Mouse (Mus musculus): Measurements from ENCODE around the gene Nck1. TPM values are rescaled to one million over a fixed set of nuclear protein-coding genes. Genes with fewer than 3 reads are reported as not detected.
A peak's percentile ranks its signal among the peaks of the same experiment; 100 is the strongest.

The Nck1 gene
- total RNA-seq, 1 experiment: 15.8 TPM

DNA sequence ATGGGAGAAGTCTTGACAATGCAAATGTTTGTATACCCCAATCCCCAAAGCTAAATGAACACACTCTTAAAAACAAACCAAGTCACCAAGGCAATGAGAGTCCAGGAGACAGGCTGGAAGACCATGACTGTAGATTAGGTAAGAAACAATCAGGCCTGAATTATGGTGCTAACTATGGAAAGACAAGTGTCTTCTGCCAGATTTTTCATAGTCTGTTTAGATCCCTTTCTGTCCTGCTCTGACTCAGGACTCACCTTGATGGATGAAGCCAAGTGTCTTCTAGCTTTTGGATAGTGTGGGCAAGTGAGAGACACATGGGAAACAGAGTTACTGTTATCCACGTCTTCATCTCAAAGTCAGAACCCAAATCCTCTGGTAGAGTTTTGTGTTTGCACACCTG is 25.6 kb upstream of the Nck1 start:
- Histone ChIP-seq H3K9me3 (ENCODE audit: control insufficient read depth, insufficient read depth, low read depth, low read length) (no peaks in the 10 kb centered on the region), H3K36me3 (ENCODE audit: control insufficient read depth, insufficient read depth, low read length, poor library complexity, severe bottlenecking) (no peaks in the 10 kb centered on the region), H3K27ac (ENCODE audit: insufficient read depth, low read depth, low read length, poor library complexity, severe bottlenecking) (no peak overlapping the region), H3K4me1 (ENCODE audit: control insufficient read depth in 2 of 2, insufficient read depth in 2 of 2, low read length in 2 of 2, poor library complexity in 1 of 2) (0 out of 4 replicates have a peak, but pooled peaks cover 0 to 2% of the 10 kb centered on the region in 2 experiments), H3K4me3 (ENCODE audit: insufficient read depth in 1 of 2, low read depth in 1 of 2, low read length in 2 of 2, poor library complexity in 1 of 2, severe bottlenecking in 1 of 2) (no peak overlapping the region), H3K9ac (ENCODE audit: insufficient read depth, low read depth, low read length, poor library complexity, severe bottlenecking) (no peak overlapping the region)
- in situ Hi-C loops (cut with MboI; ENCODE audit: low sequenced_read_pairs in 2 of 2, unreplicated experiment in 2 of 2): no loop called here
- TF ChIP-seq ZC3H11A (IDR thresholded peaks at IDR 0.05; ENCODE audit: borderline replicate concordance, low read depth, low read length) (no peak), CHD2 (IDR thresholded peaks at IDR 0.05; ENCODE audit: low read depth, low read length) (no peak)
- DNase-seq (ENCODE audit: low read depth, low spot score): no peak

DNA sequence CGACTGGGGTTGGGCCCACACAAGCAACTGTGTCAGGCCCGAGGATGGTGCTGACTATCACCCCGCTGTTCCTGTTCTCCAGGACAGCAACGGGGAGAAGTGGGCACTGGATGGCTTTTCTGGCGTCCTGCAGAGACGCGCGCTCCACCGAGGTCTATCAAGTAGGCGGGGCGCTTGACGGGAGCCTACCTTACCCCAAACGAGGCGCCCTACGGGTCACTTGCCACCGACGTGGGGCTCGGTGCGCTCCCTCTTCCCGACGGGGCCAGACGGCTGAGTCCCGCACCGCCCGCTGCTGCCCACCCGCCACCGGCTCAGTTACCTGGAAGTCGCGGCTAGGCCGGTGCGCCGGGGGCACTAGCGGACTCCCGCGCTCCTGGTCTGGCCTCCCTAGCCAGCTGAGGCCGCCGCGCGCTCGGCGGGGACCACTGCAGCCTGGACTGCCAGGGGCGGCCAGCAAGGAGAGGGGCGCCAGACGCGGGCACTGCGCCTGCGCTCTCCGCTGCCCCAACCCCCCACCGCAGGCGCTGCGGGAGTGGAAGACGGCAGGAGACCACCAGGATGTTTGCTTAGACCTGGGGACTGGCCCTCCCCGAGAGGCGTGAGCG is 24.8 kb upstream of the Nck1 start, which contains the start of gene Slc35g2:
Gene Slc35g2 (minus strand): TSS at position 465 of the 608 bp plus-strand sequence.
- Histone ChIP-seq H3K36me3 (ENCODE audit: control insufficient read depth, insufficient read depth, low read length, poor library complexity, severe bottlenecking) (no peaks in the 10 kb centered on the region), H3K27ac (ENCODE audit: insufficient read depth, low read depth, low read length, poor library complexity, severe bottlenecking) (no peak within 1 kb of the TSS), H3K4me3 (ENCODE audit: insufficient read depth in 1 of 2, low read depth in 1 of 2, low read length in 2 of 2, poor library complexity in 1 of 2, severe bottlenecking in 1 of 2) (peak within 1 kb of the TSS; percentile 69 to 83), H3K4me1 (ENCODE audit: control insufficient read depth in 2 of 2, insufficient read depth in 2 of 2, low read length in 2 of 2, poor library complexity in 1 of 2) (0 out of 4 replicates have a peak, but pooled peaks cover 0 to 2% of the 10 kb centered on the region in 2 experiments), H3K9ac (ENCODE audit: insufficient read depth, low read depth, low read length, poor library complexity, severe bottlenecking) (peak within 1 kb of the TSS; percentile 35), H3K9me3 (ENCODE audit: control insufficient read depth, insufficient read depth, low read depth, low read length) (no peaks in the 10 kb centered on the region)
- TF ChIP-seq HCFC1 (IDR thresholded peaks at IDR 0.05; ENCODE audit: borderline replicate concordance, insufficient read depth, low read length) (no peak), ZNF384 (IDR thresholded peaks at IDR 0.05; ENCODE audit: low read depth, low read length) (no peak), ZC3H11A (IDR thresholded peaks at IDR 0.05; ENCODE audit: borderline replicate concordance, low read depth, low read length) (no peak), CHD2 (IDR thresholded peaks at IDR 0.05; ENCODE audit: low read depth, low read length) (no peak), MAFK (IDR thresholded peaks at IDR 0.05; ENCODE audit: insufficient read depth, low read depth, low read length) (no peak)
- in situ Hi-C loops (cut with MboI; ENCODE audit: low sequenced_read_pairs in 2 of 2, unreplicated experiment in 2 of 2): no loop called here
- DNase-seq (ENCODE audit: low read depth, low spot score): no peak

DNA sequence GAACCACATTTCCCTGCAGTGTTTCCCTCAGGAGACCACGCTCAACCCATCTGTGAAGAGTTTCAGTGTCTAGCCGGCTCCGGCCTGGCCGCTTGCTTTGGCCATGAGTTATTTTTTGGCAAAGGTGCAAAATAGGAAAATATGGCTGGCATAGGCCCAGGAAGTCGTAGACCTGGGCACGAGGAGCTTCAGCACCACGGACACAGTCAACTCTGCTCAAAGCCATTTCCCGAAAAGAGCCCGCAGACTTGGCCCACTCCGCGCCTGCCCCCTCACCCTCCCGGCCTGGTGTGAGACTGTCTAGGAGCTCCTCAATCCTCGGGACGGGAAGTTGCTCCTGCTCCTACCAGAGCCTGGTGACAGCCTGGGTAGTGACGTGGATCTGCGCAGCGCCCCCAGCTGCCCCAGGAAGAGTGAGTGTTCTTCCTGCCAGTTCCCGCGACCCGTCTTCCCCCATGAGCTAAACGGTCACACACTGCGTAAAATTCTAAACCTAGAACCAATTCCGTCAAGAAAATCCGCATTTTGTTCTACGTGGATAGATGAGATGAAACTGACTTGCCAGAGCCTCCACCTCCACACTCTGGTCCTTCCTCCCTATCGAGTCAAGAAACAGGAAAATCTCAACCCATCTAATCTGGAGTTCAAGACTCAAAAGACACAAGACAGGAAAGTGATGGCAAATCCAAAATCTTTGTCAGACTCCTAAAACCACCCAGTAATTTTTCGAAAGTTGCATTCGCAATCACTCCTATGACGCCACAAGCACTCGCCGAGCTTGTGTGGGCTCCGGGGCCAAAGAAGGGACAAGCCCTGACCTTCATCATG is 24.1 kb upstream of the Nck1 start:
- Histone ChIP-seq H3K9me3 (ENCODE audit: control insufficient read depth, insufficient read depth, low read depth, low read length) (no peaks in the 10 kb centered on the region), H3K4me1 (ENCODE audit: control insufficient read depth in 2 of 2, insufficient read depth in 2 of 2, low read length in 2 of 2, poor library complexity in 1 of 2) (0 out of 4 replicates have a peak, but pooled peaks cover 0 to 2% of the 10 kb centered on the region in 2 experiments), H3K4me3 (ENCODE audit: insufficient read depth in 1 of 2, low read depth in 1 of 2, low read length in 2 of 2, poor library complexity in 1 of 2, severe bottlenecking in 1 of 2) (peak overlapping the region; percentile 69 to 83), H3K27ac (ENCODE audit: insufficient read depth, low read depth, low read length, poor library complexity, severe bottlenecking) (no peak overlapping the region), H3K36me3 (ENCODE audit: control insufficient read depth, insufficient read depth, low read length, poor library complexity, severe bottlenecking) (no peaks in the 10 kb centered on the region), H3K9ac (ENCODE audit: insufficient read depth, low read depth, low read length, poor library complexity, severe bottlenecking) (peak overlapping the region; percentile 35; the same call in 1 of the 2 replicates)
- in situ Hi-C loops (cut with MboI; ENCODE audit: low sequenced_read_pairs in 2 of 2, unreplicated experiment in 2 of 2): no loop called here
- TF ChIP-seq HCFC1 (IDR thresholded peaks at IDR 0.05; ENCODE audit: borderline replicate concordance, insufficient read depth, low read length) (no peak), ZNF384 (IDR thresholded peaks at IDR 0.05; ENCODE audit: low read depth, low read length) (no peak), ZC3H11A (IDR thresholded peaks at IDR 0.05; ENCODE audit: borderline replicate concordance, low read depth, low read length) (no peak), MAFK (IDR thresholded peaks at IDR 0.05; ENCODE audit: insufficient read depth, low read depth, low read length) (no peak), CHD2 (IDR thresholded peaks at IDR 0.05; ENCODE audit: low read depth, low read length) (no peak)
- DNase-seq (ENCODE audit: low read depth, low spot score): no peak

DNA sequence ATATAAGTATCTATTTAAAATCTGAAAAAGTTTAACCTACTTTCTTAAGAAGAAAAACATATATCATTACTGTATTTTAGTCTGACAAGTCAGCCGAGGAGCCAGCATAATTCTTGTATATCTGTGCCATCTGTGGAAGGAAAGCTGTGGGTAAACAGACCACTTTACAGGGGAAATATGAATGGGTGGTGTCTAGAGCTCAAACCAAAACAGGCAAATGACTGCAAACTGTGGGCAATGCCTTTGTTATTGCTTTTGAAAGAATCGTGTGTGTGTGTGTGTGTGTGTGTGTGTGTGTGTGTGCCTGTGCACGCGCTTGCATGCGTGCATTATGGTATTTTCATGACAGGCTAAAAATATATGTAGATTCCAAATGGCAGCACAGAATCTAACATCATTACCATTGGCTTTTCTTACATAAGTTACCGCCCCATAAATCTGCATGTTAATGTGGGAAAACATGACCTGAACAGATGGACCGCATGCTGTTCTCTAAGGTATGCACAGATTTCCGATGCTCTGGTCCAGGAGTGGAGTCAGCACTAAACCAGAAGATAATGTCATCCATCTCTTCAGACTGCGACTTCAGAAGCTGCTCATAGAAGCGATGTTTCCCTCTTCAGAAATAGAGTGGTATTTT is 14.4 kb upstream of the Nck1 start:
- Histone ChIP-seq H3K27ac (ENCODE audit: insufficient read depth, low read depth, low read length, poor library complexity, severe bottlenecking) (no peak overlapping the region), H3K9ac (ENCODE audit: insufficient read depth, low read depth, low read length, poor library complexity, severe bottlenecking) (no peak overlapping the region), H3K4me3 (ENCODE audit: insufficient read depth in 1 of 2, low read depth in 1 of 2, low read length in 2 of 2, poor library complexity in 1 of 2, severe bottlenecking in 1 of 2) (no peak overlapping the region), H3K4me1 (ENCODE audit: control insufficient read depth in 2 of 2, insufficient read depth in 2 of 2, low read length in 2 of 2, poor library complexity in 1 of 2) (no peaks in the 10 kb centered on the region), H3K36me3 (ENCODE audit: control insufficient read depth, insufficient read depth, low read length, poor library complexity, severe bottlenecking) (no peaks in the 10 kb centered on the region), H3K9me3 (ENCODE audit: control insufficient read depth, insufficient read depth, low read depth, low read length) (no peaks in the 10 kb centered on the region)
- in situ Hi-C loops (cut with MboI; ENCODE audit: low sequenced_read_pairs in 2 of 2, unreplicated experiment in 2 of 2): no loop called here
- no peak for TF ChIP-seq ZC3H11A (IDR thresholded peaks at IDR 0.05; ENCODE audit: borderline replicate concordance, low read depth, low read length)
- TF ChIP-seq MAFK (IDR thresholded peaks at IDR 0.05; ENCODE audit: insufficient read depth, low read depth, low read length): no peak
- no peak for TF ChIP-seq CHD2 (IDR thresholded peaks at IDR 0.05; ENCODE audit: low read depth, low read length)
- TF ChIP-seq HCFC1 (IDR thresholded peaks at IDR 0.05; ENCODE audit: borderline replicate concordance, insufficient read depth, low read length): no peak
- TF ChIP-seq ZNF384 (IDR thresholded peaks at IDR 0.05; ENCODE audit: low read depth, low read length): no peak
- DNase-seq (ENCODE audit: low read depth, low spot score): no peak

All from ES-E14 (cell line).